Mouse (Mus musculus): ENCODE data around the gene Tas1r3. TPM values are rescaled to one million over a fixed set of nuclear protein-coding genes. Genes with fewer than 3 reads are reported as not detected.

Gene Tas1r3
- polyA plus RNA-seq, 1 experiment from 2014 or later: 0.19 TPM

DNA sequence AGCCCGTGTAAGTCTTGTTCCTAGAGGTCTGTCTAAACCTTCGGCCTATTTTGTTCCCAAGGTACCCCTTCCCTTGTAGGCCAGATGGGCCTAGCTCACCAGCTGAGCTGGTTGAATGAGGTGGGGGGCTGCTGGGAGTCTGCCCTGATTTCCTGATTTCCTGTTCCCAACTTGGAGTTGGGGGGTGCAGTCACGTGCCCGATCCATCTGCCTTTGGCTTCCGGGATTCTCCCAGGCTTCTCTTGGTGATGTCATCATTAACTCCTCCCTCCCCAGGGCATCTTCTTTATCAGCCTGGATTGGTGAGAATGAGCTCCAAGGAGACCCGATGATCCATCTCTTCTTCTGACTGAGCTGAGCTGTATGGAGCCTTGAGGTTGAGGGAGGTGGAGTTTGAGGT, 32.1 kb upstream of the Tas1r3 start:
- Histone ChIP-seq H3K4me1 (peaks cover 38% of the 10 kb centered on the region), H3K9ac (no peak overlapping the region), H3K9me3 (replicated peaks) (no peaks in the 10 kb centered on the region), H3K4me3 (replicated peaks) (no peak overlapping the region), H3K36me3 (peaks cover 37% of the 10 kb centered on the region), H3K27ac (no peak overlapping the region; the same call in 1 of the 2 replicates), H3K27me3 (no peaks in the 10 kb centered on the region), H3K4me2 (peak overlapping the region; percentile 98; the same call in 1 of the 2 replicates)
- no peak for ATAC-seq (replicated peaks; ENCODE audit: low FRiP score)
- 42% methylated on average over 6 of the region's 6 CpGs for WGBS

DNA sequence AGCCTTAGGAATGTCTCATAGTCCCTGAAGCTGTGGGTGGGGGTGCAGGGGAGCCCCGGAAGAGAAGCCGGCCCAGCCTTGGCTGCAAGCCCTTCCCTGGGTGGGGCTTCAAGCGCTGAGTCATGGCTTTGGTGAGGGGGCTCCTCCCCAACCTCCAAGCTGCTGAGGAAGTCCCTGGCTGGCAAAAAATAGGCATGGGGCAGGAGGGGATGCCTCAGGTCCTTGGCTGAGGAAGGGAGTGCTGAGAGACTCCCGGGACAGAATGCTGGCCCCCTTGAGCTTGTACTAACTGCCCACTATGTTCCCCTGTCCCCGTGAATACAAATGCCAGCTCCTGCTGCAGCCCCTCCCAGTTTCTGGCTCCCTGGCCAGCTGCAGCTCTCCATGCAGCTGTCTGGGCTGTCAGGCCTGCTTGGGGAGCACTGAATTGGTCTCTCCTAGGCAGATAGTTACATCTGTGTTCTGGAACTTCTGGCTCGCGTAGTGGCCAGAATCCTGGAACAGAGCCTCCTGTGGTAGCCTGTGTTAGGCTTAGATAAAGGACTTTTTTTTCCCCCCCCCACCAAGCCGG, 31.2 kb upstream of the Tas1r3 start:
- Histone ChIP-seq H3K4me1 (peaks cover 39% of the 10 kb centered on the region), H3K36me3 (peaks cover 36% of the 10 kb centered on the region), H3K27ac (0 out of 2 replicates have a peak overlapping the region, but pooled peaks have one; percentile 9), H3K27me3 (no peaks in the 10 kb centered on the region), H3K9me3 (replicated peaks) (no peaks in the 10 kb centered on the region), H3K4me3 (replicated peaks) (0 out of 2 replicates have a peak overlapping the region, but pooled peaks have one; percentile 92), H3K9ac (no peak overlapping the region), H3K4me2 (peak overlapping the region; percentile 98)
- no peak for ATAC-seq (replicated peaks; ENCODE audit: low FRiP score)
- WGBS: 27% methylated on average over 8 of the region's 8 CpGs

DNA sequence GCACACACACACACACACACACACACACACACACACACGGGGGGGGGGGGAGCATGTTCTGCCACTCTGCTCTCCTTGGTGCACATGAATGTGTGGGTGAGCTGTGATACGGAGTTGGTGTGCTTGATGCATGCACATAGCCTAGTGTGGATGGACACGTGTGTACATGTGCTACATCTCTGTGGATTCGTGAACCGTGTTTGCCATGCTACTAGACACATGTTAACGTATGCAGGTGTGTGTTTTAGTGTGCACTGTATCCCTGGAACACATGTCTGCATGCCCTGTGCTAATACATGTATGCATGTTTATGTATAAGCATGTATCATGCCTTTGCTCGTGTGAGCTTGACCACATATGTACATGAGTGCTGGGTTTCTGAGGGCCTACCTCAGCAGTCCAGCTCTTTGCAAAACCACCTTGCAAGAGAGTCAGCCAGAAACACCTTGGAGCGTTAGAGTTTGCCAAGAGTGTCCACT, 30.1 kb upstream of the Tas1r3 start:
- H3K27ac ChIP-seq: no peak overlapping the region
- H3K9ac ChIP-seq: peak overlapping the region; percentile 92; the same call in 1 of the 2 replicates
- no peaks in the 10 kb centered on the region for H3K27me3 ChIP-seq
- ATAC-seq (replicated peaks; ENCODE audit: low FRiP score): no peak
- H3K9me3 ChIP-seq (replicated peaks): no peaks in the 10 kb centered on the region
- WGBS: 69% methylated on average over 8 of the region's 8 CpGs
- H3K36me3 ChIP-seq: peaks cover 36% of the 10 kb centered on the region
- peaks cover 39% of the 10 kb centered on the region for H3K4me1 ChIP-seq
- peak overlapping the region; percentile 92 for H3K4me3 ChIP-seq (replicated peaks)
- peak overlapping the region; percentile 98 for H3K4me2 ChIP-seq

DNA sequence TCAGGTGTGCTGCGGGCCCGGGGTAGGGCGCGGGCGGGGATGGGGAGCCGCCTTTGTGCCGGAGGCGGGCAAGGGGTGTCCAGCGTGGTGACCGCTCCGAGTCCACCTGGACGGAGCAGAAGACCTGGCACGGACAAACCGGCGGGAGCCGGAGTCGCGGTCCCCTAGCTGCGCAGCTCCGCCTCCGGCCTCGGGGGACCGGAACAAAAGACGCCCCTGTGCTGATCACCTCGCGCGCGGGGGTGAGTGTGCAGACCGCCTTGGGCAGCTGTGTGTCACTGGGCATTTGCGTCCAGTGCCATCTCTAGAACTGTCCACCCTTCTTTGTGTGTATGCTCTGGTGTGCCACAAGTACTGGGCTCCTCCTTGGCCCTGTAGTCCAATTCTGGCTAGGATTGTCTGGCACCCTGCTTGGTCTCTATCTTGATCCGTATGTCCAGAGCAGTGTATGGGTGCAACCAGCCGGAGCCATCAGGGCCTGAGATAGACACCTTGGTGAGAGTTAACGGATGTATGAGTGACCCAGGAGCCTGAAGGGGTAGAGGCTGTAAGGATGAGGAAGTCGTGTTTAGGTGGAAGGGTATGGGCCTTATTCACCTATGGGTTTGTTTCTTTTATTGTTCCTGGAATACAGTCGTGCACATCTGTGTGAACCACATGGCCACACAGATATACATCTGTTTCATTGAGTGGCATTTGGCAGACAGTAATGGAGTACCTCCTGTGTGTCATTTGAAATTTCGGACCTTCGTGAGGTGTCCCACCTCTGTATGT, 29.5 kb upstream of the Tas1r3 start:
- 5% methylated on average over 37 of the region's 37 CpGs for WGBS
- H3K4me1 ChIP-seq: peaks cover 39% of the 10 kb centered on the region
- peak; percentile 56 for ATAC-seq (replicated peaks; ENCODE audit: low FRiP score)

DNA sequence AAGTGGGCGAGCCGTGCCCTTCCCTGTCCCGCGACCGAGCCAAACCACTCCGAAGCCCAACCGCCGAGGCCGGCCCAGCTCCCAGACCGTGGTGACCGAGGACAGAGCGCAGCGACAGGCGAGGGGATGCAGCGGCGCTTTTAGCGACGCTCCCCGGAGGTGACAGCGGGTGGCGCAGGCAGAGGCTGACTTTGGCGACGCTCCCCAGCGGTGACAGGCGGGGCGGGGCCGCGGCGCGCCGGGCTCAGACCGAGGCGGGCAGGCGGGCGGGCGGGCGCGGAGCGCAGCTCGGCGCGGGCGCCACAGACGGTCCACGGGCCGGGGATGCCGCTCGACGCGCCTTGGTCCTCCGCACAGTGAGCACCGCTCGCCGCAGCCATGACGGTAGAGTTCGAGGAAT, 28.9 kb upstream of the Tas1r3 start:
- under 1% methylated on average over 53 of the region's 56 CpGs for WGBS
- H3K27me3 ChIP-seq: no peaks in the 10 kb centered on the region
- H3K27ac ChIP-seq: peak overlapping the region; percentile 99
- H3K9me3 ChIP-seq (replicated peaks): no peaks in the 10 kb centered on the region
- ATAC-seq (replicated peaks; ENCODE audit: low FRiP score): peak; percentile 93
- peaks cover 39% of the 10 kb centered on the region for H3K4me1 ChIP-seq
- H3K4me3 ChIP-seq (replicated peaks): peak overlapping the region; percentile 92
- peaks cover 42% of the 10 kb centered on the region for H3K36me3 ChIP-seq
- peak overlapping the region; percentile 98 for H3K4me2 ChIP-seq
- H3K9ac ChIP-seq: peak overlapping the region; percentile 92

More for the DNA sequence above, 29.5 kb upstream of the Tas1r3 start:
- peak overlapping the region; percentile 98 for H3K4me2 ChIP-seq
- no peaks in the 10 kb centered on the region for H3K9me3 ChIP-seq (replicated peaks)
- H3K27ac ChIP-seq: peak overlapping the region; percentile 99
- H3K4me3 ChIP-seq (replicated peaks): peak overlapping the region; percentile 92
- H3K9ac ChIP-seq: peak overlapping the region; percentile 92
- peaks cover 39% of the 10 kb centered on the region for H3K36me3 ChIP-seq
- no peaks in the 10 kb centered on the region for H3K27me3 ChIP-seq

DNA sequence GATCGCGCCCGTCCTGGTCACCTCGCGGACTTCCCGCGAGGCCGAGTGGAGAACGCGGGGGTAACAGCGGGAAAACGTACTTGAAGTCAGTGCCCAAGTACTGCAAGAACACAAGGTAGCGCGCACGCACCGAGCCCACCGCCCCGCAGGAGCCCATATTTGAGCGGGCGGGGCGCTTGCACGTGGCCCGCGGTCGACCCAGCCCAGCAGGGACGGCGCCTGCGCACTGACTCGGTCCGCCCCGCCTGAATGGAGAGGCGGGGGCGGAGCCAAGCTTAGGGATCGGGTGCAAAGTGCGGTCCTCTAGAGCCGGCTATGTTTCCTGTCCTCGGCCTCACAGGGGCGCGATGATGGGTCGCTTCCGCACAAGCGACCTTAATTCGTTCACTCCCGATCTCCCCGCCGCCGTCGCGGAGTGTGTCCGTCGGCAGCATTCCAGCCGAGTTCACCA, 28.4 kb upstream of the Tas1r3 start, which contains the start of the genes Pusl1 and Acap3:
TSS of gene Pusl1 (minus strand) at position 231 of the 451 bp plus-strand sequence.
TSS of gene Acap3 (plus strand) at position 272 of the 451 bp plus-strand sequence.
- Histone ChIP-seq H3K9ac (peak within 1 kb of the TSS; percentile 92), H3K4me1 (peaks cover 39% of the 10 kb centered on the region), H3K27me3 (no peaks in the 10 kb centered on the region), H3K4me2 (peak within 1 kb of the TSS; percentile 98), H3K4me3 (replicated peaks) (peak within 1 kb of the TSS; percentile 92), H3K27ac (peak within 1 kb of the TSS; percentile 99), H3K36me3 (peaks cover 42% of the 10 kb centered on the region), H3K9me3 (replicated peaks) (no peaks in the 10 kb centered on the region)
- ATAC-seq (replicated peaks; ENCODE audit: low FRiP score): peak; percentile 90
- under 1% methylated on average over 52 of the region's 52 CpGs for WGBS

DNA sequence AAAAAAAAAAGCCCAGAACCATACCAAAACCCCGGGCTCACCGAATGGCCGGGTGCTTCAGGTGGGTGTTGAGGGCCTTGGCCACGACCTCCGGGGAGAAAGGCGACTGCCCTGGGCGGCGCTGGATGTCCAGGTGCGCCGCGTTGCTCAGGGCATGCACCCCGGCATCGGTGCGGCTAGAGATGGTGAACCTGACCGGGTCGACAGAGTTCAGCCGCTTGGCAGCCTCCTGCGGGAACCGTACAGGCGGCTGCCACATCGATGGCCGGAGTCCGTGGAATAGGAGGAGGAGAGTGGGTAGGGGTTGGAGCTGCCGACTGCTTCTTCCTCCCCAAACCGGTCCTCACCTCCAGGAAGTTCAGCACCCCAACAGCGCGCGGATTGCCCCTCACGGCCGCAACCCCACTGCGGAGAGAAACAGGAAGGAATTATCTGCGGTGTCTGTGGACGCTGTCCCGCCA, 27.9 kb upstream of the Tas1r3 start:
- H3K9ac ChIP-seq: peak overlapping the region; percentile 92
- H3K4me1 ChIP-seq: peaks cover 39% of the 10 kb centered on the region
- H3K36me3 ChIP-seq: peaks cover 42% of the 10 kb centered on the region
- H3K9me3 ChIP-seq (replicated peaks): no peaks in the 10 kb centered on the region
- no peaks in the 10 kb centered on the region for H3K27me3 ChIP-seq
- H3K4me3 ChIP-seq (replicated peaks): peak overlapping the region; percentile 92
- under 1% methylated on average over 34 of the region's 34 CpGs for WGBS
- peak overlapping the region; percentile 99; the same call in 1 of the 2 replicates for H3K27ac ChIP-seq
- H3K4me2 ChIP-seq: peak overlapping the region; percentile 98
- ATAC-seq (replicated peaks; ENCODE audit: low FRiP score): no peak

DNA sequence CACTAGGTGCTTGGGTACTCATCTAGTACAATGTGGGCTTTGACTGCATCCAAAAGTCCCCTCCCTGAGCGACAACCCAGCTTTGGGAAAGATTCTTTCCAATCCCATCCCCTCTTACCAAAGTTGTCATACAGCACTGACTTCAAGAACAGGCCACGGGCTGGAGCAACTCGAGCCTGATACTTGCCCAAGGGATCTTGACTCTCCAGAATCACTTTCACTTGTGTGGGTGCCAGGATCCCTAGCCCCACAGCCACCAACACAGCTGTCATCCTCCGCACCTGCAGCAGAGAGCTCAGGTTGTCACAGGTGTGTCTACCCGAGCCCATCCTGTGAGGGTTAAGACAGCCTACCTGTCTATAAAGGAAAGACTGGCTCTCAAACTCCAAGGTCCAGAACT, 26.2 kb upstream of the Tas1r3 start:
- no peak overlapping the region for H3K4me2 ChIP-seq
- 82% methylated on average over 5 of the region's 5 CpGs for WGBS
- H3K4me1 ChIP-seq: peaks cover 29% of the 10 kb centered on the region
- H3K36me3 ChIP-seq: peaks cover 56% of the 10 kb centered on the region
- no peaks in the 10 kb centered on the region for H3K27me3 ChIP-seq
- no peak for ATAC-seq (replicated peaks; ENCODE audit: low FRiP score)
- no peaks in the 10 kb centered on the region for H3K9me3 ChIP-seq (replicated peaks)
- H3K27ac ChIP-seq: no peak overlapping the region
- no peak overlapping the region for H3K9ac ChIP-seq
- no peak overlapping the region for H3K4me3 ChIP-seq (replicated peaks)

DNA sequence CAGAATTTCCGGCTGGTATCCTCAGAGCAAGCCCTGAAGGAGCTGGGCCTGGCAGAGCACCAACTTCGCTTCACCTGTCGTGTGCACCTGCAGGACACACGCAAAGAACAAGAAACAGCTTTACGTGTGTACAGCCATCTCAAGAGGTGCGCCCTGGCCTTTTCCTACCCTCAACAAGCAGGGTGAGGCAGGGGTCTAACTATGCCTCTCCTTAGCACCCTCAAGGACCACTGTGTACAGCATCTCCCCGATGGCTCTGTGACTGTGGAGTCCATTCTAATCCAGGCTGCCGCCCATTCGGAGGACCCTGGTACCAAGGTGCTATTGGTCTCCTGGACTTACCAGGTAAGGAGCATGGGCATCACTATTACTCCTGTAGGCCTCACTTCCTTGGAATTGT, 25.0 kb upstream of the Tas1r3 start:
- WGBS: 94% methylated on average over 9 of the region's 9 CpGs
- peaks cover 65% of the 10 kb centered on the region for H3K36me3 ChIP-seq
- no peak overlapping the region for H3K4me2 ChIP-seq
- H3K27ac ChIP-seq: no peak overlapping the region
- H3K4me3 ChIP-seq (replicated peaks): no peak overlapping the region
- H3K9ac ChIP-seq: no peak overlapping the region
- no peaks in the 10 kb centered on the region for H3K9me3 ChIP-seq (replicated peaks)
- peaks cover 17% of the 10 kb centered on the region for H3K4me1 ChIP-seq
- ATAC-seq (replicated peaks; ENCODE audit: low FRiP score): no peak
- H3K27me3 ChIP-seq: no peaks in the 10 kb centered on the region

DNA sequence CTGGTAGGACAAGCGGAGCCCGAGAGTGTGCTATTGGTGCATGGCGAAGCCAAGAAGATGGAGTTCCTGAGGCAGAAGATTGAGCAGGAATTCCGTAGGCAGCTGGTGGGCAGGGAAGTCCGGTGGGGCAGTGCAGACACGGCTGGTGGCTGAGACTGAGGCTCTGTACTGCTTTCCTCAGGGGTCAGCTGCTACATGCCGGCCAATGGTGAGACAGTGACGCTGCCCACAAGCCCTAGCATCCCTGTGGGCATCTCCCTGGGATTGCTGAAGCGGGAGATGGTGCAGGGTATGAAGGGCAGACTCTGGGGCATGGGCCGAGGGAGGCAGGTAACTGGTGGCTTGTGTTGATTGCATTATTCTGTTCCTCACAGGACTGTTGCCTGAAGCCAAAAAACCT, 24.5 kb upstream of the Tas1r3 start:
- peaks cover 65% of the 10 kb centered on the region for H3K36me3 ChIP-seq

DNA sequence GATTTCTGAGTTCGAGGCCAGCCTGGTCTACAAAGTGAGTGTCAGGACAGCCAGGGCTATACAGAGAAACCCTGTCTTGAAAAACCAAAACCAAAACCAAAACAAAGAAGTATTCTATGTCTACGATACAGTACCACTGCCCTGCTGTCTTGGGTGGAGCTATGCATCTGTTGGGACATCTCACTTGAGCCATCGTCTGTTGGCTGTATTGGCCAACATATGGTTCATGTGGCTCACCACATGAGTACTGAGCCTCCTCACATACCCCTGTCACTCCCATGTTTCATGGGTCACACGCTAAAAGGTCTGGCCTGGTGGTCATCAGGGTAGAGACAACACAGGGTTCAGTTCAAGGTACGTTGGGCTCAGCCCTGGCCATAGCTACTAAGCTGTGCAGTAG, 23.2 kb upstream of the Tas1r3 start:
- H3K27ac ChIP-seq: no peak overlapping the region
- no peaks in the 10 kb centered on the region for H3K9me3 ChIP-seq (replicated peaks)
- H3K4me2 ChIP-seq: no peak overlapping the region
- no peaks in the 10 kb centered on the region for H3K27me3 ChIP-seq
- H3K36me3 ChIP-seq: peaks cover 65% of the 10 kb centered on the region
- H3K4me3 ChIP-seq (replicated peaks): no peak overlapping the region
- no peak for ATAC-seq (replicated peaks; ENCODE audit: low FRiP score)
- WGBS: 95% methylated on average over 5 of the region's 5 CpGs
- no peak overlapping the region for H3K9ac ChIP-seq
- peaks cover 10% of the 10 kb centered on the region for H3K4me1 ChIP-seq

More for the DNA sequence above, 24.5 kb upstream of the Tas1r3 start:
- Histone ChIP-seq H3K4me1 (peaks cover 12% of the 10 kb centered on the region), H3K4me2 (no peak overlapping the region), H3K27me3 (no peaks in the 10 kb centered on the region), H3K4me3 (replicated peaks) (no peak overlapping the region), H3K9ac (no peak overlapping the region), H3K27ac (no peak overlapping the region), H3K9me3 (replicated peaks) (no peaks in the 10 kb centered on the region)
- no peak for ATAC-seq (replicated peaks; ENCODE audit: low FRiP score)
- 90% methylated on average over 10 of the region's 10 CpGs for WGBS

DNA sequence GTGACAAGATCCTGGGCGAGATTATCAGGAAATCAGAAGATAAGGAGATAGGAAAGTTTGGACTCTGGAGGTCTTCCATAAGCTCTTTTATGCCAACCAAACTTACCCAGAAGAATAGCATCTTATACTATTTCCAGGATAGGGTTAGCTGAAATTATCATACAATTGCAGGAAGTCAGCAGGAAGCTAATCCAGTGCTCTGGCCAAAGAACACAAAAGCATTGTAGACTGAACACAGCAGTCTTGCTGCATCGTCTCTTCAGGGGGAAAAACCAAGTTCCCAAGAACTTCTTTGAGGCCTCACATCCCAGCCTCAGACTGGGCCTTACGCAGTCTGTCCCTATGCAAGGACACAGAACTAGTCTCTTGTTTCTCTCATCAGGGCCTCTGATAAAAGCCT, 20.4 kb upstream of the Tas1r3 start:
- Histone ChIP-seq H3K27ac (peak overlapping the region; percentile 56; the same call in 1 of the 2 replicates), H3K9me3 (replicated peaks) (no peaks in the 10 kb centered on the region), H3K27me3 (no peaks in the 10 kb centered on the region), H3K4me2 (no peak overlapping the region), H3K36me3 (peaks cover 58% of the 10 kb centered on the region), H3K4me1 (no peaks in the 10 kb centered on the region), H3K9ac (no peak overlapping the region), H3K4me3 (replicated peaks) (no peak overlapping the region)
- ATAC-seq (replicated peaks; ENCODE audit: low FRiP score): no peak
- 80% methylated on average over 3 of the region's 3 CpGs for WGBS

Data from kidney, embryonic 15.5 days (tissue).